Mouse (Mus musculus): ENCODE measurements around the gene Rdh16.
"Not testable (repeated sequence)": the region's sequence is repeated elsewhere in the genome, so short reads cannot be mapped to it uniquely, and the experiment has no call there.

The Rdh16 gene

DNA sequence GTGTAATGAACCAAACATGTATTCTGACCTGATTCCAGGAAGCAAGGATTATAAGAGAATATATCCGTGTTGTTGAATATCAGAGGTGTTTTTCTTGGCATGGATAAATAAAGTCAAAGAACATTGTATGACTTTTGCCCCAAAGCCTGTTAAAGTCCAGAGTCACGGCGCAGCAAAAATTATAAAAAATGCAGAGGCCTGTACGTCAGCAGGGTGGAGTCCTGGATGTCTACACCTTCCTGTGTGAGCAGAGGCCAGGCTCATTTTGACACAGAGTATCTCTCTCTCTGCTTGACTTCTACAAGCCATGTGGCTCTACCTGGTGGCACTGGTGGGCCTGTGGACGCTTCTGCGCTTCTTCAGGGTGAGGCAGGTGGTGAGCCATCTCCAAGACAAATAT lies at the start of gene Rdh16:
Gene Rdh16 (plus strand): TSS at position 262 of the 400 bp plus-strand sequence.
- DNase-seq (ENCODE audit: low read depth, low spot score), result no peak

DNA sequence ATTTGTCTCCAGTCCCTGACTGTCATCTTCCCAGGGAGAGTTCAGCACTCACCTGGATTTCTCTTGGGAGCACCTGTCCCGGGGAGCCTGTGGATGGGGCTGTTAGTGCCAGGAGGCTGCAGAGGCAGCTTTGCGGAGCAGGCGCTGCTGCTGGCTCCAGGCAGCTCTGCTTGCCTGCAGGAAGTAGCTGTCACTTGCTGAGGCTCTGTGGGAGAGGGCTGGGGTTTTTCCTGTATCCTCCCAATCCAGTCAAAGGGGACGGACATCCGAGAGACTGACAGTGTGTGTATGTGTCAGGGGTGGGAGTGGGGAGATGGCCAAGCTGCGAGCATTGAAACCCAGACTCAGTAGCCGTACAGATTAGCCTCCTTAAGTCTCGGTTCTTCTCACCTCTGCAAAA lies 49.4 kb upstream of the Rdh16 start, which contains the start of gene Gpr182:
Gene Gpr182 (minus strand): TSS at position 185 of the 400 bp plus-strand sequence.
- no peak for DNase-seq (ENCODE audit: low read depth, low spot score)

DNA sequence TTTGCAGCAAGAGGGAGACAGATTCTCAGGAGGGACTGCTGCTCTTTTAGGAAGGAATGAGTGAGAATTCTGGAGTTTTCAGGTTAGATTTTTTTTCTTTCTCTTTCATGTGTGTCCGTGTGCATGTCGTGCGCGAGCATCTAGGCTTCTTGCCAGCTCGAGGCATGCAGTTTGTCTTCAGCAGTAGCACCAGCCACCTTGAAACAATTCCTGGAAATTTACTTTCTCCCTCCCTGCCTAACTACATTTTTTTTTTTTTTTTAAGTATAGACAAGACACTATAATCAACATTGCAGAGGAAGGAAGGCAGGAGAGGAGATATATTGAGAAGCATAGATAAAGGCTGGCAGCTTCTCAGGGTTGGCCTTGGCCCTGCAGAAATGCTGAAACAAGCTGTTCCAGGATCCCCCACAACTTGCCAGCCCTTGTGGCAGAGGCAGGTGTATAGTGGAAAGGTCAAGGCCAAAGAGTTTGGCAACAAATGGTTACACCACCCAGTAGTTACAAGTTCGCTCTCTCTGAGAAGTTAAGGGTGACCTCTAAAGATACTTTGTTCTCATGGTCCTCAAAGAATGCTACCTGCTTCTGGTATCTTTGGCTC lies 46.3 kb upstream of the Rdh16 start:
- DNase-seq (ENCODE audit: low read depth, low spot score), result no peak

DNA sequence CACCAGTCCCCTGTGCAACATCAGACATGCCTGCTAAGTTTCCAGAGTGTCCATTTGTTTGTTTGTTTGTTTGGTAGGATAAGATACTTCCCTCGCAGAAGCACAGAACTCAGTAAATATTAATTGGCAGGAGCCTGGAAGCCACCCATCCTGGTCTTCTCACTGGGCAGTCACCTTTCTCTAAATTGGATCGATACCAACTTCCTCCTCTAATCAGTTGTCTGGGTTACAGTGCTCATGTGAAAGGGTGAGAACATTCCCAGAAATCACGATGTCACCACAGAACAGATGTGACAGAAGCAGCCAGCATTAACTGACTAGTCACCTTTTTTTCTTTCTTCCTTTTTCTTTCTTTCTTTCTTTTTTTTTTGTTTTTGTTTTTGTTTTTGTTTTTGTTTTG lies 45.7 kb upstream of the Rdh16 start:
- no peak for DNase-seq (ENCODE audit: low read depth, low spot score)

DNA sequence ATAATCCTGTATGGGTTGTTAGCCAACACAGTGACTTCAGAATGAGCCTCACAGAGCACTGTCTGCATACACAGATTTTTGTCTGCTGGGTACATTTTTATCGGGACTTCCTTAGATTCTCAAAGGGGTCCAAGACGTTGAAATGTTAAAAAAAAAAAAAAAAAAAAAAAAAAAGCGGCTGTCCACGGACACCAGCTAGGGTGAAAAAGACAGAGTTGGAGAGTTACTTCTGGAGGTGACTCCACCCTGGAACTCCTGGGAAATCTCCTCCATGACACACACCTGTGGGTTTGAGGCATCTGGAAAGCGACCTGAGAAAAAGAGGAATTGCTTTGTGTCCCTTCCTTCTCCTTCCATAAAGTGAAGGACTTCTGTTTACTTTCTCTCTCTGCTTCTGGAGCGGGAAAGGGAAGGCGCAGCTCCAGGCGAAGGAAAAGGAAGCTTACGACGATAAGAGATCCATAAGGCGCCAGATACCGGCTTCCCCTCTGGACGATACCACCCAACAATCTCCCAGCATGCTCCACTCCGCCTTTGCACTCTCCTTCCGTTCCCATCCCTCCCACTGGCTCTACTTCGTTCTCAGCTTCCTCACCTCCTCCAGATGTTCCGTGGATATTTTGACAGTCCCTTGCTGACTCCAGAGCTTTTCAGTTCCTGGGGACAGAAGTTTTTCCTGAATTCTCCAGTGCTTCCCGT lies 45.0 kb upstream of the Rdh16 start:
- no peak for DNase-seq (ENCODE audit: low read depth, low spot score)

DNA sequence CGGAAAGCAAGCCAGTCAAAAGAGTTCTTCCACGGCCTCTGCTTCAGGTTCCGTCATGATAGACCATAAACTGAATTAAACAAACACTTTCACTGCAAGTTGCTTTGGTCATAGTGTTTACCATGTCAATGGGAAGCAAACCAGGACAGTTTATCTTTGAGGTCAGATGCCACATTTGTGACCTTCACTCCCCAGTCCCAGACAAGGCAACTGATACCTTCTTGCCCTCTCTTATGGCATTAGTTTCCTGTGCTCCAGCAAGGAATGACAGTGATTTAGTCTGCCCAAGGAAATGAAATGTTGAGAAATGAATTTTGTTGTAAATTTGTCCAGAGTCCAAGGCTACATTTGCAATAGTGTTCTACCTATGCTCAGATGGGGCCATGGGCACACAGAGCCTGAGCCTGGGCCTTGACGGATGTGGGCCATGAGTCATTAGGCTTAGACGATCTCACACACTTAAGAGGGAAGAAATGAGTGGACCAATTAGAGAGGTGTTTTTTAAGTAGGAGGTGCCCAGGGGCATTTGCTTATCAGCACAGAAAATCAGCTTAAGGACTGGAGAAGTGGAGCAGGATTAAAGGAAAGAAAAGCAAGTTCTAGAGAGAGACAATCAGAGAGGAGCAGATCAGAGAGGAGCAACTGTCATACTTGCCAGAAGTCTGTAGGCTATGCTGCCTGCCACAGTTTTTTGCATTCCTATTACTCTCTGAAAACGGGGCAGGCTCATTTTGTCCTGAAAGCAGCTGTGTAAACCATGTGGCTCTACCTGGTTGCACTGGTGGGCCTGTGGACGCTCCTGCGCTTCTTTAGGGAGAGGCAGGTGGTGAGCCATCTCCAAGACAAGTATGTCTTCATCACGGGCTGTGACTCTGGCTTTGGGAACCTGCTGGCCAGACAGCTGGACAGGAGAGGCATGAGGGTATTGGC lies 41.5 kb upstream of the Rdh16 start, which contains the start of the genes Rdh1 and Rdh16f1:
Gene Rdh1 (plus strand): TSS at position 541 of the 930 bp plus-strand sequence.
Gene Rdh16f1 (plus strand): TSS at position 607 of the 930 bp plus-strand sequence.
- DNase-seq (ENCODE audit: low read depth, low spot score), result no peak

DNA sequence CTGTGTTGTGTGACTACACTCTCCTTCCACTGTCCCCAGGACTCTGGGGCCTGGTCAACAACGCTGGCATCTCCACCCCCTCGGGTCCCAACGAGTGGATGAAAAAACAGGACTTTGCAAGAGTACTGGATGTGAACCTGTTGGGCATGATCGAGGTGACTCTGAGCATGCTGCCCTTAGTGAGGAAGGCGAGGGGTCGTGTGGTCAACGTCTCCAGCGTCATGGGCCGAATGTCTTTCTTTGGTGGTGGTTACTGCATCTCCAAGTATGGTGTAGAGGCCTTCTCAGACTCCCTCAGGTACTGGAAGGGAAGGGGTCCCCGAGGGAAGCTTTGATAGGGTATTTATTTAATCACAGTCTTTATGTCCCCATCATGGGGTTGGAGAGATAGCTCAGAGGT lies 38.0 kb upstream of the Rdh16 start:
- not testable (repeated sequence) for DNase-seq (ENCODE audit: low read depth, low spot score)

DNA sequence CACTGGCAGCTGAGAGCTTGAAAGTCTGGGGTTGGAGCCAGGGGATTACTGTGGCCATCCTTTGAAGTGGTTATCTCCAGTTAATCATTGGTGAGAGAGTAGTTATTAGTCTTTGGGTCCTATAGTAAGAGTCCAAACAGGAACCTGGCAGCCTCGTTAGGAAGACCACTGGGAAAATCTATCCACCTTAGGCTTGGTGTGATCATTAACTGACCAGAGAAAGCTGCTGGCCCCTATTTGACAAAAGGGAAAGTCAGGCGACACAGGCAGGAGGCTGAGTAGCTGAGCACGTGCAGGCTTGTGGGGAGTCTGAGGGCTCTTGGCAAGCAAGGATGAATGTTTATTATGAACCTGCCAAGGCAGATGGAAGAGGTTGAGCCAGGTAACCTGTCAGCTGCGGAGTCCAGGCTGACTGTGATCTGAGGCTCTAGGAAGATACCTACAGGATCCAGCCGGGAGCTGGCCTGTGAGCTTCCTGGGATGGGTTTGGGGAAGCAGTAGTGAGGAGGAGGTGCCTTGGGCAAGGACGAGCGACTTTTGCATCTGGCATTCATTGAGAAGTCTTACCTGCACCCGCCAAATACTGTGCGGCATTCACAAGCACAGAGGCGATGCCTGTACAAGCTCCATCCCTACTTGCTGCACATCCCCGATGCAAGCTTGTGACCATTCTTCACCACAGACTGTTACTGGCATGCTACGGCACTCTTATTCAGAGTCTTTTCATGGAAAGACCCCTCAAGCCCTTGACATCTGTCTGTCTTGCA lies 36.9 kb upstream of the Rdh16 start:
- no peak for DNase-seq (ENCODE audit: low read depth, low spot score)

DNA sequence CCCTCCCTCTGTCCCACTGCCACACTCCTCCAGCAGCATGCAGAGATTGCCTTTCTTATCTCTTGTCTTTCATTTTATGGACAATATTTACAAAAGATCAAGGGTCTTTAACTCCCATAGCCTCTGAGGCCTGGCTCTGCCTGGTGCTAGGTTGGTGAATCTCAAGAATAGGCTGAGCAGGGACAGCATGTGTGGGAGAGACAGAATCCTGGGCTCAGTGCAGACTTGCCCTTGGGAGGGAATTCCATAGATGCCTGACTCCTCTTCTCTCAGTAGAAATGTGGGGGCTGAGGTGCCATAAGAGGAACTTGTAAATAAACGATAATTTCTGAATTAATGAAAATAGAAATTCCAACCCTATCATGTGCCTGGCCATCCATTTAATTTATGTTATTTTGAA lies 34.4 kb upstream of the Rdh16 start:
- no peak for DNase-seq (ENCODE audit: low read depth, low spot score)

DNA sequence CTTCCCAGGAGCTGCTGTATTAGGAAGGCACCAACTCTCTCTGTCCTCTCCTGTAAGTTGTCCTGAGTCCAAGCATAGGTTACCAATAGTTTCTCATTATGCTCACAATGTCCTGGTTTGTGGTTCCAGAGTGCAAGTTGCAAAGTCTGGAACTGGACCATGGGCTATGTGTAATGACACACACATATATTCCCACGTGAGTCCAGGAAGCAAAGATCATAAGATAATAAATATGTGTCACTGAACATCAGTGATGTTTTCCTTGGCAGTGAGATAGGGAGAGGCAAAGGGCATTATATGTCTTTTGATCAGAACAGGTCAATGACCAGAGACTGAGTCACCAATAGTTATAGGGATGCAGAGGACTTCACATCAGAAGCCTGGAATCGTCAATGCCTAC lies 24.9 kb upstream of the Rdh16 start, which contains the start of gene Rdh9:
Gene Rdh9 (plus strand): TSS at position 376 of the 400 bp plus-strand sequence.
- DNase-seq (ENCODE audit: low read depth, low spot score), result no peak

DNA sequence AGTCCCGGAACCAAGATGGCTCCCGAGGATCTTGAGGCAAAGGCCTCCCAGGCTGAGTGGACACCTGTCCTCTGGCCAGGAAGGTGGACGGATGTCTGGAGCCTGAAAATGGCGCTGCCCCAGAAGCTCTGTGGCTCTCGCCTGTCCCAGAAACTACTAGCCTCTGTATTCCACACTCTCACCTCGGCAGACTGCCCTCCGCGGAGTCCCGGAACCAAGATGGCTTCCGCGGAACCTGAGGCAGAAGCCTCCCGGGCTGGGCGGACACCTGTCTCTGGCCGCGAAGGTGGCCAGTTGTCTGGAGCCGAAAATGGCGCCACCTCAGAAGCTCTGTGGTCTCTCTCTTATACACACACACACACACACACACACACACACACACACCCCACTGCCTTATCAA lies 18.6 kb upstream of the Rdh16 start:
- DNase-seq (ENCODE audit: low read depth, low spot score), result not testable (repeated sequence)

DNA sequence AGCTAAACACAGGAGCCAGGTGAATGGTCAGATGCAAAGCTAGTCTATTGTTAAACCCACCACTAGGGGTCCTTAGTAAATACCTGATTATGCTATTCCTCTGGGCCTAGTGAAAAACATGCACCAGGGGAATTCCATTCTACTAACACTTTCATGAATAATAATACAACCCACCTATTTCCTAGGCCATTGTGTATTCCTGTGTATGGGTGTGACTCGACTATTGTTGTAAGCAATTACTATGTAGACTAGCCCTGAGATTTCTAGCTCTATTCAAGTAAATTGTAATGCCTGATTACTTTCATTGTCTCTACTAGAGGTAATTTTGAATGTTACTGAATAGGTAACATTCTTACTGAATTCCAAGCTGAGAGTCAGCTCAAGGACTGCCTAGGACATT lies 15.5 kb upstream of the Rdh16 start:
- not testable (repeated sequence) for DNase-seq (ENCODE audit: low read depth, low spot score)

DNA sequence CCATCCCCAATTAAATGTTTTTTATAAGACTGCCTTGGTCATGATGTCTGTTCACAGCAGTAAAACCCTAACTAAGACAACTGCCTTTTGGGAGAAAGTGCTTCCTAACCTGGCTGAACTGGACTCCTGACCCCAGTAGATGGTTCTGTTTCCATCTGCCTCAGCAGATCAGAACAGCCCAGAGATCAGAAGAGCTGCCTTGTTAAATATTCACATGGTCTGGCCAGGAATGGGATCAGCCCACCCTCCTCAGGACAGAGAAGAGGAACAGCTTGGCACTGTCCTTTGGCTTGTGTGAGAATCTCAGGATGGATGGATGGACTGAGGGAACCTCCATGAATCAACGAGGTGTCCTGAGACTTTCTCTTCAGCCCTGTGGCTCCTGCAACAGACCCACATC lies 1.7 kb upstream of the Rdh16 start:
- no peak for DNase-seq (ENCODE audit: low read depth, low spot score)

DNA sequence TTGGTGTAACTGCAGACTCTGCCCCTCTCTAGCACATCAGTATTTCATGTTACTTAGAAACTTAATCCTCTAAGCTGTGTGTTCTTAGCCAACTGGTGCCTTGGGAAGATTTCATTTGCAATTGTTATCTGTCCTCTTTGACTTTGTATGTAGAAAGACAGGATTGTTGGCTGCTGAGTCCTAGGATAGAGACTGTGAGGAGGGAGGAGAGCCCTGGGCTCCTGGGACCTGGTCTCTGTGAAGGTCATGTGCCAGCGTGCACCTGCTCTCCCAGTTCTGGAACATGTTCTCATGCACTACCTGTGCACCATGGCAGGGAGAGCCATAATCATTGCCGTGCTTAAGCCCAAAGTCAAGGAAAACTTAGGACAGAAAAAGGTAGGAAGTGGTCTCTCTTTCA lies 660 bp downstream of the Rdh16 start:
- no peak for DNase-seq (ENCODE audit: low read depth, low spot score)

DNA sequence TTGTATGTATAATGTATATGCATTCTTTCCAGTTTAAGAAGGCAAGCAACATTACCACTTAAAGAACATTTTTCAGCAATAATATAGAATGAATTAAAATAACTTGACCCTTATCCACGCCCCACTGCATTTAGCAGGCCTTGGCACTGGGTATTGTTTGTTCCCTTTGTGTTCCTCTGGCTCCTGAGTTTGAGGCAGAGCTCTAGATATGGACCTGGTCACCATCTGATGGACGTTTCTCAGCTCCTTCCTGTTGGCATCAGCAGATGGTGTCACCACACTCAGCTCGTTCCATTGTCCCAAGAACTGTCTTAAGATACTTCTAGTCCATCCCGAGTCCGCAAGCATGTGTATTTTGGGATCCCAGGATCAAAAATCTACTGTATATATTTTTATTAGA lies 1.3 kb downstream of the Rdh16 start:
- no peak for DNase-seq (ENCODE audit: low read depth, low spot score)

DNA sequence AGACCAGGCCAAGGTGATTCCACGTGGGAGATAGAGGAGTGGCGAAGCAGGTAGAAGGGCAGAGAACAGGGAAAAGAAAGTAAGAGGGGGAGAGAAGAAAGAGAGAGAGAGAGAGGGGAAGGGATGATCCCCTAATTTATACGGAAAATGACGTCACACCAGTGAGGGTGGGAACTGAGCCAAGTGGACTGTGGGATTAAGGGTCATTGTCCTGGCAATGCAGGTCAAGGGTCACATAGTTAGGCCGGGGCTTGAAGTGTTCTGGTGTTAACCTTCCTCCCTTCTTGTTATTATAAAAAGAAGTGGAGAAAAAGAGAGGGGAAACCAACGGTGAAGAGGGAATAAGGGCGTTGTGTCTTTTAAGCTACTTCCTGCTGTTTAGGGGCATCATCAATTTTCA lies 3.5 kb downstream of the Rdh16 start:
- DNase-seq (ENCODE audit: low read depth, low spot score), result no peak

DNA sequence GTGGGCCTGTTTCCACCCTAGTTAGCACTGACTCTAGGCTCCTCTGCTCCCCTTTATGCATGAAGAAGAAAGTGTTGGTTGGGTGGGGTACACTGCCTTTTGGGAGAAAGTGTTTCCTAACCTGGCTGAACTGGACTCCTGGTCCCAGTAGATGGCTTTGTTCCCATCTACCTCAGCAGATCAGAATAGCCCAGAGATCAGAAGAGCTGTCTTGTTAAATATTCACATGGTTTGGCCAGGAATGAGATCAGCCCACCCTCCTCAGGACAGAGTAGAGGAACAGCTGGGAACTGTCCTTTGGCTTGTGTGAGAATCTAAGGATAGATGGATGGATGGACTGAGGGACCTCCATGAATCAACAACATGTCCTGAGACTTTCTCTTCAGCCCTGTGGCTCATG lies 14.9 kb downstream of the Rdh16 start:
- DNase-seq (ENCODE audit: low read depth, low spot score), result no peak

DNA sequence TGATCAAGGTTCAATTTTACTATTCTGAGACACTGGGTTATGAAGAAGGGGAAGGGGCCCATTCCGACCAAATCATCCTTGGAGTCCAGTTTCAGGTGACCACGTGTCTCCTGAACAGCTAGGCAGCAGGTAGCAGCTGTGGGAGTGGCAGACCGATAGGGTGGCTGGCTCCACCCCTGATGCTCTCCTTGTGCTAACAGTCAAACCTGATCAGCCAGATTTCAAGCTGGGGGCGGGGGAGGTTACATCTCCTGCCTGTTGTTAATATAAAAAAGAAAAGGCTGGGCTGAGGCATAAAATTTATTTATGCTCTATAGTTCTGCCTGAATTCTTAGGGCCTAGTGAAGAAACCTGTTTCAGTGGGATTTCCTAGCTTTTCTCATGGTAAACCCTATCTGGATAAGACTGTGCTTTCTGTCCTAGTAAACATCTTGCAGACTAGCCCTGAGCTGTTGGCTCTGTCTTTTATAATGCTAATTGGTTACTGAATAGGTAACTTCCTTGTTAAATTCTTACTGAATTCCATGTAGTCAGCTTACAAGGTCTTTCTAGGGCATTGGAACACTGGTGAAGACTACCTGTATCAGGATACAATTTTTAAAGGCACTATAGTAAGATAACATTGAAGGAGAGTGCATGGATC lies 16.4 kb downstream of the Rdh16 start:
- not testable (repeated sequence) for DNase-seq (ENCODE audit: low read depth, low spot score)

DNA sequence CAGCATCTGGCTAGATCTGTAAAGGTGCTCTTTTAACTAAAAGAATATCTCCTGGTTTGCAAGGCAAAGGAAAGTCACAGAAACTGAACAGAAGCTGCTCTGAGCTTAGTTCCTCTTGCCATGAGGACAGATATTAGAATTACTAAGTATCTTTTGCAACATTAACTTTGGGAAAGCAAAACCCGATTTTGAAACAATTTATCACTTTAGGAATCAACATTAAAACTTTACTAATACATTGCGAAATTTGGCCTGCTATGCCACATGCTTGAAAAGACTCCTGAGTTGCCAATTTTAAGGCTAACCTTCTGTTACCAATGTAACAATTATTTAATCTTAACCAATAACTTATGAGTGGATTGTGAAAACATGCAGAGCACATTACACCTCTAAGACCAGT lies 20.9 kb downstream of the Rdh16 start:
- DNase-seq (ENCODE audit: low read depth, low spot score), result not testable (repeated sequence)

DNA sequence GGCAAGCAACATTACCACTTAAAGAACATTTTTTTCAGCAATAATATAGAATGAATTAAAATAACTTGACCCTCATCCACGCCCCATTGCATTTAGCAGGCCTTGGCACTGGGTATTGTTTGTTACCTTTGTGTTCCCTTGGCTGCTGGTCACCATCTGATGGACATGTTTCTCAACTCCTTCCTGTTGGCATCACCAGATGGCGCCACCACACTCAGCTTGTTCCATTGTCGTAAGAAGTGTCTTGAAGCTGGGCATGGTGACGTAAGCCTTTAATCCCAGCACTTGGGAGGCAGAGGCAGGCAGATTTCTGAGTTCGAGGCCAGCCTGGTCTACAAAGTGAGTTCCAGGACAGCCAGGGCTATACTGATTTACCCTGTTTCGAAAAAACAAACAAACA lies 24.4 kb downstream of the Rdh16 start:
- peak; percentile 34 for DNase-seq (ENCODE audit: low read depth, low spot score)

DNA sequence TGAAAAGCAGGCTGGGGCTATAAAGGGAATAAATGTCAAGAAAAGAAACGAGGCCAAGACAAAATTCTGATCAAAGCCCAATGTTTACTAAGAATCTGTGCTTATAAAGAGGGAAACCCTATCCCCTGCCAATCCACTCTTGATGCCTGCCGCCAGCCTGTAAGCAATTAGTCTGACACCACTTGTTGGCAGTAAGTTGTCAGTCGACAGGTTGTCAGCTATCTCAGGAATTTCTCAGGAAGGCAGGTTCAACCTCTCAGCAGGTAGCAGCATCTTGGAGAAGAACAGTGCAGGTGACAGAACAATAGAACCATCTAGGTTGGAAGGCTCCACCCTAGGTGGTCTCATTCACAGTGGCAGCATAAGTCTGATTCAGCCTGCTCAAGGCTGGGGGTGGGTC lies 28.2 kb downstream of the Rdh16 start:
- no peak for DNase-seq (ENCODE audit: low read depth, low spot score)
